Mouse (Mus musculus): ENCODE measurements around the gene Mpped1. TPM values are rescaled to one million over a fixed set of nuclear protein-coding genes. Genes with fewer than 3 reads are reported as not detected.
A peak's percentile ranks its signal among the peaks of the same experiment; 100 is the strongest.

Mpped1 gene
- total RNA-seq (2015) (not detected in 2 replicates), total RNA-seq (2017) (not detected in 2 replicates)

GRCm38 (mm10) chr15:83779387-83779786 is at the start of gene Mpped1:
Gene Mpped1 (plus strand): TSS chr15:83779467.
- no peak for ATAC-seq (replicated peaks; ENCODE audit: poor library complexity)

- no peak for ATAC-seq (replicated peaks; ENCODE audit: poor library complexity)
Observed at GRCm38 (mm10) chr15:83740676-83741422, 38.4 kb upstream of the Mpped1 start.

- ATAC-seq (replicated peaks; ENCODE audit: poor library complexity), result no peak
Observed at GRCm38 (mm10) chr15:83742018-83742417, 37.2 kb upstream of the Mpped1 start.

GRCm38 (mm10) chr15:83746311-83746710 is 33.0 kb upstream of the Mpped1 start:
- ATAC-seq (replicated peaks; ENCODE audit: poor library complexity), result no peak

- ATAC-seq (replicated peaks; ENCODE audit: poor library complexity), result no peak
Observed at GRCm38 (mm10) chr15:83748986-83749385, 30.3 kb upstream of the Mpped1 start.

- no peak for ATAC-seq (replicated peaks; ENCODE audit: poor library complexity)
Observed at GRCm38 (mm10) chr15:83749436-83749835, 29.8 kb upstream of the Mpped1 start.

- ATAC-seq (replicated peaks; ENCODE audit: poor library complexity), result 0 out of 2 replicates have a peak, but pooled peaks have one; percentile 39
Observed at GRCm38 (mm10) chr15:83756742-83757141, 22.5 kb upstream of the Mpped1 start.

GRCm38 (mm10) chr15:83758958-83759357 is 20.3 kb upstream of the Mpped1 start:
- no peak for ATAC-seq (replicated peaks; ENCODE audit: poor library complexity)

- ATAC-seq (replicated peaks; ENCODE audit: poor library complexity), result peak; percentile 50; the same call in 1 of the 2 replicates
Observed at GRCm38 (mm10) chr15:83760683-83761082, 18.6 kb upstream of the Mpped1 start.

- ATAC-seq (replicated peaks; ENCODE audit: poor library complexity), result no peak
Observed at GRCm38 (mm10) chr15:83761512-83761911, 17.8 kb upstream of the Mpped1 start.

GRCm38 (mm10) chr15:83765388-83766029 is 13.8 kb upstream of the Mpped1 start:
- ATAC-seq (replicated peaks; ENCODE audit: poor library complexity), result no peak

- ATAC-seq (replicated peaks; ENCODE audit: poor library complexity), result no peak
Observed at GRCm38 (mm10) chr15:83771346-83772053, 7.8 kb upstream of the Mpped1 start.

- ATAC-seq (replicated peaks; ENCODE audit: poor library complexity), result no peak
Observed at GRCm38 (mm10) chr15:83772460-83772859, 6.8 kb upstream of the Mpped1 start.

- no peak for ATAC-seq (replicated peaks; ENCODE audit: poor library complexity)
Observed at GRCm38 (mm10) chr15:83772953-83773352, 6.3 kb upstream of the Mpped1 start.

- ATAC-seq (replicated peaks; ENCODE audit: poor library complexity), result no peak
Observed at GRCm38 (mm10) chr15:83774922-83775321, 4.3 kb upstream of the Mpped1 start.

GRCm38 (mm10) chr15:83776265-83777000 is 2.8 kb upstream of the Mpped1 start:
- no peak for ATAC-seq (replicated peaks; ENCODE audit: poor library complexity)

GRCm38 (mm10) chr15:83777476-83777875 is 1.8 kb upstream of the Mpped1 start:
- ATAC-seq (replicated peaks; ENCODE audit: poor library complexity), result no peak

- ATAC-seq (replicated peaks; ENCODE audit: poor library complexity), result no peak
Observed at GRCm38 (mm10) chr15:83779855-83780740, 831 bp downstream of the Mpped1 start.

GRCm38 (mm10) chr15:83781304-83781703 is 2.0 kb downstream of the Mpped1 start:
- no peak for ATAC-seq (replicated peaks; ENCODE audit: poor library complexity)

GRCm38 (mm10) chr15:83782284-83782683 is 3.0 kb downstream of the Mpped1 start:
- no peak for ATAC-seq (replicated peaks; ENCODE audit: poor library complexity)

All from megakaryocyte progenitor cell, adult 5-6 weeks (primary cell).